Mouse (Mus musculus): ENCODE data around the gene Med27. TPM values are rescaled to one million over a fixed set of nuclear protein-coding genes. Genes with fewer than 3 reads are reported as not detected.

Gene Med27
- polyA plus RNA-seq, 1 experiment, result 26.6 TPM

- Histone ChIP-seq H3K4me1 (ENCODE audit: control insufficient read depth, insufficient read depth, low read length) (no peaks in the 10 kb centered on the region), H3K27ac (ENCODE audit: insufficient read depth, low read length) (no peak overlapping the region), H3K4me3 (ENCODE audit: insufficient read depth, low read length) (no peak overlapping the region)
- TF ChIP-seq POLR2A (IDR thresholded peaks at IDR 0.05; ENCODE audit: low read depth, low read length) (no peak), CTCF (IDR thresholded peaks at IDR 0.05; ENCODE audit: borderline replicate concordance, insufficient read depth, low read length) (no peak)
Measured at GRCm38 (mm10) chr2:29476702-29477101, 130.1 kb downstream of the Med27 start.

- no peak overlapping the region for H3K27ac ChIP-seq (ENCODE audit: insufficient read depth, low read length)
- H3K4me3 ChIP-seq (ENCODE audit: insufficient read depth, low read length), result no peak overlapping the region
- no peaks in the 10 kb centered on the region for H3K4me1 ChIP-seq (ENCODE audit: control insufficient read depth, insufficient read depth, low read length)
- no peak for TF ChIP-seq POLR2A (IDR thresholded peaks at IDR 0.05; ENCODE audit: low read depth, low read length)
- no peak for TF ChIP-seq CTCF (IDR thresholded peaks at IDR 0.05; ENCODE audit: borderline replicate concordance, insufficient read depth, low read length)
Measured at GRCm38 (mm10) chr2:29481856-29482255, 135.2 kb downstream of the Med27 start.

GRCm38 (mm10) chr2:29482979-29483718 lies 136.5 kb downstream of the Med27 start:
- H3K4me3 ChIP-seq (ENCODE audit: insufficient read depth, low read length), result no peak overlapping the region
- TF ChIP-seq POLR2A (IDR thresholded peaks at IDR 0.05; ENCODE audit: low read depth, low read length) (no peak), CTCF (IDR thresholded peaks at IDR 0.05; ENCODE audit: borderline replicate concordance, insufficient read depth, low read length) (no peak)
- H3K27ac ChIP-seq (ENCODE audit: insufficient read depth, low read length), result no peak overlapping the region
- H3K4me1 ChIP-seq (ENCODE audit: control insufficient read depth, insufficient read depth, low read length), result no peaks in the 10 kb centered on the region

GRCm38 (mm10) chr2:29485519-29485918 lies 138.9 kb downstream of the Med27 start:
- no peak for TF ChIP-seq CTCF (IDR thresholded peaks at IDR 0.05; ENCODE audit: borderline replicate concordance, insufficient read depth, low read length)
- TF ChIP-seq POLR2A (IDR thresholded peaks at IDR 0.05; ENCODE audit: low read depth, low read length), result no peak
- Histone ChIP-seq H3K27ac (ENCODE audit: insufficient read depth, low read length) (no peak overlapping the region), H3K4me3 (ENCODE audit: insufficient read depth, low read length) (no peak overlapping the region), H3K4me1 (ENCODE audit: control insufficient read depth, insufficient read depth, low read length) (no peaks in the 10 kb centered on the region)

GRCm38 (mm10) chr2:29486491-29486890 lies 139.9 kb downstream of the Med27 start:
- TF ChIP-seq CTCF (IDR thresholded peaks at IDR 0.05; ENCODE audit: borderline replicate concordance, insufficient read depth, low read length) (no peak), POLR2A (IDR thresholded peaks at IDR 0.05; ENCODE audit: low read depth, low read length) (no peak)
- Histone ChIP-seq H3K4me1 (ENCODE audit: control insufficient read depth, insufficient read depth, low read length) (no peaks in the 10 kb centered on the region), H3K4me3 (ENCODE audit: insufficient read depth, low read length) (no peak overlapping the region), H3K27ac (ENCODE audit: insufficient read depth, low read length) (no peak overlapping the region)

GRCm38 (mm10) chr2:29487652-29488051 lies 141.0 kb downstream of the Med27 start:
- H3K4me1 ChIP-seq (ENCODE audit: control insufficient read depth, insufficient read depth, low read length), result no peaks in the 10 kb centered on the region
- no peak overlapping the region for H3K27ac ChIP-seq (ENCODE audit: insufficient read depth, low read length)
- TF ChIP-seq POLR2A (IDR thresholded peaks at IDR 0.05; ENCODE audit: low read depth, low read length) (no peak), CTCF (IDR thresholded peaks at IDR 0.05; ENCODE audit: borderline replicate concordance, insufficient read depth, low read length) (no peak)
- H3K4me3 ChIP-seq (ENCODE audit: insufficient read depth, low read length), result no peak overlapping the region

GRCm38 (mm10) chr2:29488379-29489236 lies 142.0 kb downstream of the Med27 start:
- Histone ChIP-seq H3K4me3 (ENCODE audit: insufficient read depth, low read length) (no peak overlapping the region), H3K4me1 (ENCODE audit: control insufficient read depth, insufficient read depth, low read length) (no peaks in the 10 kb centered on the region), H3K27ac (ENCODE audit: insufficient read depth, low read length) (no peak overlapping the region)
- TF ChIP-seq POLR2A (IDR thresholded peaks at IDR 0.05; ENCODE audit: low read depth, low read length) (no peak), CTCF (IDR thresholded peaks at IDR 0.05; ENCODE audit: borderline replicate concordance, insufficient read depth, low read length) (no peak)

GRCm38 (mm10) chr2:29491656-29492055 lies 145.0 kb downstream of the Med27 start:
- Histone ChIP-seq H3K4me1 (ENCODE audit: control insufficient read depth, insufficient read depth, low read length) (no peaks in the 10 kb centered on the region), H3K27ac (ENCODE audit: insufficient read depth, low read length) (no peak overlapping the region), H3K4me3 (ENCODE audit: insufficient read depth, low read length) (no peak overlapping the region)
- TF ChIP-seq POLR2A (IDR thresholded peaks at IDR 0.05; ENCODE audit: low read depth, low read length), result no peak
- no peak for TF ChIP-seq CTCF (IDR thresholded peaks at IDR 0.05; ENCODE audit: borderline replicate concordance, insufficient read depth, low read length)

- no peak for TF ChIP-seq POLR2A (IDR thresholded peaks at IDR 0.05; ENCODE audit: low read depth, low read length)
- no peak for TF ChIP-seq CTCF (IDR thresholded peaks at IDR 0.05; ENCODE audit: borderline replicate concordance, insufficient read depth, low read length)
- H3K4me1 ChIP-seq (ENCODE audit: control insufficient read depth, insufficient read depth, low read length), result no peaks in the 10 kb centered on the region
- no peak overlapping the region for H3K27ac ChIP-seq (ENCODE audit: insufficient read depth, low read length)
- H3K4me3 ChIP-seq (ENCODE audit: insufficient read depth, low read length), result no peak overlapping the region
Measured at GRCm38 (mm10) chr2:29493396-29494031, 146.9 kb downstream of the Med27 start.

All from embryonic fibroblast, embryonic 13.5 days (primary cell).